Mouse (Mus musculus): ENCODE measurements around the gene Pla1a. TPM values are rescaled to one million over a fixed set of nuclear protein-coding genes. Genes with fewer than 3 reads are reported as not detected.

Pla1a gene
- total and polyA plus RNA-seq, 2 experiments from 2014 or later, result 1.0 to 1.7 TPM

GRCm38 (mm10) chr16:38363256-38363595 is 69.7 kb downstream of the Pla1a start:
- Histone ChIP-seq H3K9ac (replicated peaks; ENCODE audit: low read length) (no peak overlapping the region), H3K4me2 (ENCODE audit: low read depth, low read length) (no peak overlapping the region), H3K4me3 (ENCODE audit: low read length) (no peak overlapping the region), H3K9me3 (ENCODE audit: low read length) (no peaks in the 10 kb centered on the region), H3K36me3 (ENCODE audit: insufficient read depth, low read length) (no peaks in the 10 kb centered on the region), H3K27ac (no peak overlapping the region), H3K4me1 (ENCODE audit: insufficient read depth, low read length) (no peaks in the 10 kb centered on the region; the same call in 1 of the 2 replicates), H3K27me3 (ENCODE audit: insufficient read depth, low read length) (no peaks in the 10 kb centered on the region)
- ATAC-seq (no peak), DNase-seq (ENCODE audit: low spot score) (no peak)
- TF ChIP-seq CTCF (IDR thresholded peaks at IDR 0.05; ENCODE audit: low read depth), result no peak
- WGBS, result 86% methylated on average over 3 of the region's 3 CpGs

DNA sequence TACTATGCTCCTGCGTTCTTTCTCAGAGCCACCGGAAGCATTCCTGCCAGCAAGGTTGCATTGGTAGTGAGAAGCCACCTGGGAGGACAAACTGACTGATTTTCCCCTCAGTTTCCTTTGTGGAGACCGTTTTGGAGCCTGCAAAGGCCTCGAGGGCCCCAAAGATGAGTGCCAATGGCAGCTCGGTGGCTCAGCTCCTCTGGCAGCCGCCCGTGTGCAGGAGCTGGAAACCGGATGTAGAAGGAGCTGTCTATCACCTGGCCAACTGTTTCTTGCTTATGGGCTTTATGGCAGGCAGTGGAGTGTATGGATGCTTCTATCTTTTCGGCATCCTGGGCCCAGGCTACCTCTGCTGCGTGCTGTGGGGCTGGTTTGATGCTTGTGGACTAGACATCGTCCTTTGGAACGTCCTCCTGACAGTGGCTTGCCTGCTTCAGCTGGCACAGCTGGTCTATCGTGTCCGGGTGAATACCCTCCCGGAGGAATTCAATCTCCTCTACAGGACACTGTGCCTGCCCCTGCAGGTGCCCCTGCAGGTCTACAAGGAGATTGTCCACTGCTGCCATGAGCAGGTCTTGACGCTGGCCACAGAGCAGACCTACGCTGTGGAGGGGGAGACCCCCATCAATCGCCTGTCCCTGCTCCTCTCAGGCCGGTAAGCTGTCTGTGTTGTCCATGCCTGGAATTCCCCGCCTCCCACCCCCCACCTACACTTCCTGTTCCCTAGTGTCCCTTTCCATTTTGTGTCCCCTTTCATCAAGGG is 70.3 kb downstream of the Pla1a start:
- H3K27ac ChIP-seq, result no peak overlapping the region
- no peaks in the 10 kb centered on the region; the same call in 1 of the 2 replicates for H3K4me1 ChIP-seq (ENCODE audit: insufficient read depth, low read length)
- no peaks in the 10 kb centered on the region for H3K9me3 ChIP-seq (ENCODE audit: low read length)
- ATAC-seq (no peak), DNase-seq (ENCODE audit: low spot score) (no peak)
- H3K4me2 ChIP-seq (ENCODE audit: low read depth, low read length), result no peak overlapping the region
- H3K9ac ChIP-seq (replicated peaks; ENCODE audit: low read length), result no peak overlapping the region
- H3K36me3 ChIP-seq (ENCODE audit: insufficient read depth, low read length), result no peaks in the 10 kb centered on the region
- TF ChIP-seq CTCF (IDR thresholded peaks at IDR 0.05; ENCODE audit: low read depth), result no peak
- no peak overlapping the region for H3K4me3 ChIP-seq (ENCODE audit: low read length)
- no peaks in the 10 kb centered on the region for H3K27me3 ChIP-seq (ENCODE audit: insufficient read depth, low read length)
- WGBS, result 79% methylated on average over 20 of the region's 20 CpGs

GRCm38 (mm10) chr16:38361933-38362332 is 71.0 kb downstream of the Pla1a start, which contains the start of gene Popdc2:
Popdc2 (plus strand) TSS chr16:38362209.
- H3K4me1 ChIP-seq (ENCODE audit: insufficient read depth, low read length), result no peaks in the 10 kb centered on the region; the same call in 1 of the 2 replicates
- no peaks in the 10 kb centered on the region for H3K36me3 ChIP-seq (ENCODE audit: insufficient read depth, low read length)
- H3K27ac ChIP-seq, result no peak within 1 kb of the TSS
- no peak for TF ChIP-seq CTCF (IDR thresholded peaks at IDR 0.05; ENCODE audit: low read depth)
- no peaks in the 10 kb centered on the region for H3K27me3 ChIP-seq (ENCODE audit: insufficient read depth, low read length)
- WGBS, result 54% methylated on average over 10 of the region's 10 CpGs
- H3K4me2 ChIP-seq (ENCODE audit: low read depth, low read length), result no peak within 1 kb of the TSS
- H3K9ac ChIP-seq (replicated peaks; ENCODE audit: low read length), result no peak within 1 kb of the TSS
- H3K9me3 ChIP-seq (ENCODE audit: low read length), result no peaks in the 10 kb centered on the region
- no peak within 1 kb of the TSS for H3K4me3 ChIP-seq (ENCODE audit: low read length)
- ATAC-seq (no peak), DNase-seq (ENCODE audit: low spot score) (no peak)

- peak; percentile 28 for DNase-seq (ENCODE audit: low spot score)
- H3K4me1 ChIP-seq (ENCODE audit: insufficient read depth, low read length), result no peaks in the 10 kb centered on the region; the same call in 1 of the 2 replicates
- H3K9ac ChIP-seq (replicated peaks; ENCODE audit: low read length), result no peak overlapping the region
- H3K27me3 ChIP-seq (ENCODE audit: insufficient read depth, low read length), result no peaks in the 10 kb centered on the region
- no peaks in the 10 kb centered on the region for H3K9me3 ChIP-seq (ENCODE audit: low read length)
- H3K27ac ChIP-seq, result no peak overlapping the region
- no peak overlapping the region for H3K4me2 ChIP-seq (ENCODE audit: low read depth, low read length)
- 13% methylated on average over 2 of the region's 2 CpGs for WGBS
- TF ChIP-seq CTCF (IDR thresholded peaks at IDR 0.05; ENCODE audit: low read depth), result no peak
- H3K4me3 ChIP-seq (ENCODE audit: low read length), result no peak overlapping the region
- H3K36me3 ChIP-seq (ENCODE audit: insufficient read depth, low read length), result no peaks in the 10 kb centered on the region
- 0 out of 2 replicates have a peak, but pooled peaks have one; percentile 45 for ATAC-seq
Measured at GRCm38 (mm10) chr16:38360317-38360716, 72.6 kb downstream of the Pla1a start.

DNA sequence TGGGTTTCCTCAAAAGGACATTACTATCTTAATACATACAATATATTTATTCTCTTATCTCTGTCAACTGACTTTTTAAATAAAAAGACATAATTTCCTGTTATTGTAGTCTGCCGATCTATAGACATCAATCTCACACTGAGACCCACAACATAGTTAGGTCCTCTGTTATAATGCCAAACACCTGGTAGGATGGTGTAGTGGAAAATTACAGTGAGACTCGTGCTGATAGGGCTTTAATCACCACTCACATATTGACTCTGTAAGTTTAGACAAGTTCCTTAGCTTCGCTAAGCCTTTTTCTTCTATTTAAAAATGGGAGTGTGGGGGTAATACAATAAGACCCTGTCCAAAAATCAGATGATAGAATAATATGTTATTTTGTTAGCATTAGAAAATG is 73.1 kb downstream of the Pla1a start:
- DNase-seq (ENCODE audit: low spot score), result no peak
- no peak overlapping the region for H3K4me2 ChIP-seq (ENCODE audit: low read depth, low read length)
- no peaks in the 10 kb centered on the region; the same call in 1 of the 2 replicates for H3K4me1 ChIP-seq (ENCODE audit: insufficient read depth, low read length)
- ATAC-seq, result no peak
- no peaks in the 10 kb centered on the region for H3K27me3 ChIP-seq (ENCODE audit: insufficient read depth, low read length)
- H3K9ac ChIP-seq (replicated peaks; ENCODE audit: low read length), result no peak overlapping the region
- 80% methylated on average over 3 of the region's 3 CpGs for WGBS
- H3K36me3 ChIP-seq (ENCODE audit: insufficient read depth, low read length), result no peaks in the 10 kb centered on the region
- TF ChIP-seq CTCF (IDR thresholded peaks at IDR 0.05; ENCODE audit: low read depth), result no peak
- H3K9me3 ChIP-seq (ENCODE audit: low read length), result no peaks in the 10 kb centered on the region
- H3K27ac ChIP-seq, result no peak overlapping the region
- H3K4me3 ChIP-seq (ENCODE audit: low read length), result no peak overlapping the region

- no peak for TF ChIP-seq CTCF (IDR thresholded peaks at IDR 0.05; ENCODE audit: low read depth)
- WGBS, result 94% methylated on average over 2 of the region's 2 CpGs
- no peak for ATAC-seq
Measured at GRCm38 (mm10) chr16:38359241-38359640, 73.7 kb downstream of the Pla1a start.

GRCm38 (mm10) chr16:38358256-38358812 is 74.6 kb downstream of the Pla1a start:
- no peak overlapping the region for H3K4me2 ChIP-seq (ENCODE audit: low read depth, low read length)
- no peak for ATAC-seq
- WGBS, result 90% methylated on average over 6 of the region's 6 CpGs
- DNase-seq (ENCODE audit: low spot score), result no peak
- H3K4me3 ChIP-seq (ENCODE audit: low read length), result no peak overlapping the region
- no peaks in the 10 kb centered on the region for H3K27me3 ChIP-seq (ENCODE audit: insufficient read depth, low read length)
- H3K4me1 ChIP-seq (ENCODE audit: insufficient read depth, low read length), result no peaks in the 10 kb centered on the region; the same call in 1 of the 2 replicates
- no peaks in the 10 kb centered on the region for H3K9me3 ChIP-seq (ENCODE audit: low read length)
- no peak overlapping the region for H3K9ac ChIP-seq (replicated peaks; ENCODE audit: low read length)
- no peak for TF ChIP-seq CTCF (IDR thresholded peaks at IDR 0.05; ENCODE audit: low read depth)
- no peaks in the 10 kb centered on the region for H3K36me3 ChIP-seq (ENCODE audit: insufficient read depth, low read length)
- H3K27ac ChIP-seq, result no peak overlapping the region

More at GRCm38 (mm10) chr16:38359241-38359640, 73.7 kb downstream of the Pla1a start:
- H3K4me3 ChIP-seq (ENCODE audit: low read length), result no peak overlapping the region
- H3K4me1 ChIP-seq (ENCODE audit: insufficient read depth, low read length), result no peaks in the 10 kb centered on the region; the same call in 1 of the 2 replicates
- no peak overlapping the region for H3K9ac ChIP-seq (replicated peaks; ENCODE audit: low read length)
- H3K27me3 ChIP-seq (ENCODE audit: insufficient read depth, low read length), result no peaks in the 10 kb centered on the region
- H3K9me3 ChIP-seq (ENCODE audit: low read length), result no peaks in the 10 kb centered on the region
- no peaks in the 10 kb centered on the region for H3K36me3 ChIP-seq (ENCODE audit: insufficient read depth, low read length)
- no peak overlapping the region for H3K27ac ChIP-seq
- H3K4me2 ChIP-seq (ENCODE audit: low read depth, low read length), result no peak overlapping the region
- no peak for DNase-seq (ENCODE audit: low spot score)
